Mouse (Mus musculus) forelimb bud, embryonic 11.5 days (tissue): ENCODE results near the gene Ubash3a.
A peak's percentile ranks its signal among the peaks of the same experiment; 100 is the strongest.

ENCODE experiments used
- DNase-seq: peaks from one replicate; pipeline ENCODE4 v3.0.0-alpha.2; 2012; ENCODE audit warnings: low read depth, low spot score

The Ubash3a gene

GRCm38 (mm10) chr17:31216068-31216955, 8.6 kb downstream of the Ubash3a start:
- no peak for DNase-seq

GRCm38 (mm10) chr17:31222810-31223310, 15.2 kb downstream of the Ubash3a start:
- DNase-seq, result no peak

- DNase-seq, result no peak
These were observed 16.2 kb downstream of the Ubash3a start for GRCm38 (mm10) chr17:31223835-31224234.

GRCm38 (mm10) chr17:31224591-31224990, 16.9 kb downstream of the Ubash3a start:
- DNase-seq, result no peak

GRCm38 (mm10) chr17:31226368-31226767, 18.7 kb downstream of the Ubash3a start:
- no peak for DNase-seq

GRCm38 (mm10) chr17:31226931-31227330, 19.3 kb downstream of the Ubash3a start:
- DNase-seq, result no peak

GRCm38 (mm10) chr17:31231780-31232179, 24.1 kb downstream of the Ubash3a start:
- no peak for DNase-seq

GRCm38 (mm10) chr17:31232251-31233010, 24.8 kb downstream of the Ubash3a start:
- no peak for DNase-seq

GRCm38 (mm10) chr17:31235915-31236314, 28.2 kb downstream of the Ubash3a start:
- no peak for DNase-seq

- DNase-seq, result no peak
These were observed 30.8 kb downstream of the Ubash3a start for GRCm38 (mm10) chr17:31238234-31239020.

- DNase-seq, result no peak
These were observed 33.5 kb downstream of the Ubash3a start for GRCm38 (mm10) chr17:31241156-31241555.

- DNase-seq, result no peak
These were observed 35.1 kb downstream of the Ubash3a start for GRCm38 (mm10) chr17:31242764-31243163.

- no peak for DNase-seq
These were observed 37.6 kb downstream of the Ubash3a start for GRCm38 (mm10) chr17:31245321-31245720.

- DNase-seq, result no peak
These were observed 39.5 kb downstream of the Ubash3a start for GRCm38 (mm10) chr17:31247144-31247543.

GRCm38 (mm10) chr17:31253951-31254350, 46.3 kb downstream of the Ubash3a start:
- DNase-seq, result no peak

- DNase-seq, result peak; percentile 75
These were observed 46.8 kb downstream of the Ubash3a start for GRCm38 (mm10) chr17:31254463-31254931.

GRCm38 (mm10) chr17:31257149-31257548, 49.5 kb downstream of the Ubash3a start:
- no peak for DNase-seq

- DNase-seq, result no peak
These were observed 50.2 kb downstream of the Ubash3a start for GRCm38 (mm10) chr17:31257898-31258297.

GRCm38 (mm10) chr17:31258310-31258865, 50.7 kb downstream of the Ubash3a start:
- no peak for DNase-seq

GRCm38 (mm10) chr17:31259145-31259544, 51.5 kb downstream of the Ubash3a start:
- no peak for DNase-seq

- DNase-seq, result no peak
These were observed 52.2 kb downstream of the Ubash3a start for GRCm38 (mm10) chr17:31259825-31260224.
